Mouse (Mus musculus) urinary bladder, postnatal 14 days (tissue): Measurements from ENCODE around the gene Myod1.

Source experiments
- DNase-seq: peaks from one replicate; pipeline ENCODE4 v3.0.0; 2021; ENCODE audit warnings: low spot score

Myod1 gene

DNA sequence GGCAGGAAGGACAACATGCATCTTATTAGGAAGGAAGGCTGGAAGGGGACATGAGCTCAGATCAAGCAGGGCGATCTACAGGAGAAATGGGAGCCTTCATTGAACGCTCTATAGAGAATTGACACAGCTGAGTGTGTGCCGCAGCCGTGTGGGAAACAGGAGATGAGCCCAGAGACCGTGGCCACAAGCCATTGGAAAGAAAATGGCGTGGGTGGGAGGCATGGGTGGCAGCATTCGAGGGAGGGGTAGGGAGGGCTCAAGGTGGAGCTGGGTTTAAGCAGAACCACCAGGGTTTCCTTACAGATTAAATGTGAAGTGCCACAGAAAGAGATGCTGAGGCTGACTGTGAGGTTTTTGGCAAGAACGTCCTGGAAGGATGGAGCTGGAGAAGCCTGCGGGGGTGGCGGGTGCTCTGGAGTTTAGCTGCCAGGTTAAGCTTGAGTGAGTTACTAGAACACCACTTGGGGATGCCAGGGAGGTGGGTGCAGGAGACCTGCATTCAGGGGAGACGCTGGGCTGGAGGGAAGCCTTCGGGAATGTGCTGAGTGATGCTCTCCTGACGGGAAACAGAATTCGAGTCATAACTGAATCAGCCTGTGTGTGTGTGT, 39.6 kb downstream of the Myod1 start:
- DNase-seq = no peak

GRCm38 (mm10) chr7:46417467-46417866, 41.2 kb downstream of the Myod1 start:
- DNase-seq = no peak

DNA sequence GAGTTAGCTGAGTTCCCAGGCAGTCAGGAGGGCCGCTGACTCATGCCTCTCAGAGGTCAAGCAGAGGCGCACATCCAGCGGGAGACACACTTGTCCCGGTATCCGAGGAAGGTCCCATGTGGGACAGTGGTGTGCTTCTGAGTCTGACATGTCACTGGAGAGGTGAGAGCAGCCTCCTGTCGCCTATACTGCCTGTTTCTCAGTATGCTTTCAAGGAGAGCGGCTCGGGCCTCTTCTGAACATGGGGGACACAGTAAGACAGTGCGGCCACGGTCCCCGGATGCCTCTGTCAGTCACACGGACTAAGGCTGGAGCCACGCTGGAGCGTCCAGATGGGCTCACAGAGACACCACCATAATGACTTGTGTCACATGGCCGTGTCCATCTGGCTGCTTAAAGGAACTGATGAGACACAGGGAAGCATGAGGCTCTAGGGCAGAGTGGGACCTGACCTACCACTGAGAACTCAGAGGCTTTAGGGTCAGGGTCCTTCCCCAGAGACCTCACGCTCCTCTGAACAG, 41.9 kb downstream of the Myod1 start:
- no peak for DNase-seq

- no peak for DNase-seq
Observed at GRCm38 (mm10) chr7:46421535-46421934, 45.3 kb downstream of the Myod1 start.

DNA sequence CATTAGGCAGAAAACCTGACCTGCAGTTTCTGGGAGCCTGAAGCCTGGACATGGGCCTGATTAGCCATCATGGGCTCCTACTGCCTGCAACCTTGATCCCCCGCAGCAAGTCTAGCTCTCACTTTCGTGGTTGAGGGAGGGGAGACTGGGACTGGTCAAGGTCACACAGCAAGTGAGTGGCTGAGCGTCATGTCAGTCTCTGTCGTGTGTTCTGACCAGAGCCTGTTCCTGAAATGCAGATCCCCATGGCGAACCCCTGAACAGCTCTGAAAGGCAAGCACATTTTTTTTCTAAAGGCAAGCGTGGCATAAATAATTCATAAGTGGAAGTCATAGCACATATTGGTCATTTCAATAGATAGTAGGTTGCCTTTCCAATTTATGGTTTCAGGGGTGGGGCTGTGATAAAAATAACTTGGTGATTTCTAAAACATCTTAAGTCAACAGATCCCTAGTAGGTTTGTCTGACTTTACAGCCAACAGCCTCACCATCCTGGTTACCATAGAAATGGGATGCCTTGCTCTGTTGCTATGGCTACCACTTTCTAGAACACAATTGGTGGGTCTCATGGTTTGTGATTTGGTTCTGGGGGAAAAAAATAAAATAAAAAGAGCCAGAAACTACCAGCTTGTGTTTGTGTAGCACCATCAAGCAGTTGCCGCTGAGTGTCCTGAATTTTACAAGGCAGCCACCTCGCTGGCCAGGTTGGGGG, 45.9 kb downstream of the Myod1 start:
- DNase-seq = no peak

DNA sequence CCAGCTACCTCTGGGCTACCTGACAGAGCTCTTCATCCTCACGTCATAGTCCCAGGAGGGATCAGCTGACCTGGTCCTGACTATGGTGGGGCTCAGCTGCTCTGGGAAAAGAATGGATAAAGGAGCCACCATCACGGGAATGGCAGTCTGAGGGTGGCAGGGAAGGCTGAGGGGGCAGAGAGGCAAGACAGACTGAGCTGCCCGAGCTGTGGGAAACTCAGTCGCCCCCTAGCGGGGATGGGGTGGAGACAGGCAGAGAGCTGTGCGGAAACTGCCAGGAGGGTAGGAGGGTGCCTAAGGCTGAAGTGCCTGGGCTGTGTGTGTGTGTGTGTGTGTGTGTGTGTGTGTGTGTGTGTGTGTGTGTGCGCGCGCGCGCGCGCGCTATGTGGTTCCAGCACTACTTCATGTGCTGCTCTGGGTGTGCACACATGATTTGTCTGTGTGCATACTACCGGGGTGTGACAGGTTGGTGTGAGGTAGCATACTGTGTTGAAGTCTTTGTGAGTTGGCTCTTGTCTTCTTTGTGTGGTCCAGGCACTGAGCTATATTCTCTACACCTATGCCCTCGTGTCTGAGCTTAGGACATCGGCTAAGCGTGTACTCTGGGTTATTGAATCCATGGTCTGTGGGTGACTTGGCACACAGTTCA, 46.6 kb downstream of the Myod1 start:
- DNase-seq = peak; percentile 18

DNA sequence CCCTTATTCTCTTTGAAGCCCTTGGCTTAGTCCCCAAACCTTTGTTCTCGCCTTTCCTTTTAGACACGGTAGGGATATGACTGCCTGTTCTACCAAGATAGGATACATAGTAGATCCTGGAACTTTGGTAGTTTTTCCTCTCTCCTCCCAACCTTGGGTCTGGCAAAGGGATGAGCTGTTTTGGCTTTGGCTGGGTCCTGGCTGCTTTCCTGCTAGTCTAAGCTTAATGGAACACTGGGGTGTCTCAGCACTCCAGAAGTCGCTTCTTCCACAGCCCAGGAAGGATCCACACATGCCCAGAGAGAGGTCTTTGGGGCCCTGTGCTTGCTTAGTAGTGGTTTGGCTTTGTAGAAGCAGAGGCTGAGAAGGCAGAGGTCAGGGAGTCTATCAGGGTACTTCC, 47.7 kb downstream of the Myod1 start:
- DNase-seq = no peak

GRCm38 (mm10) chr7:46425012-46425411, 48.7 kb downstream of the Myod1 start:
- DNase-seq = no peak
